Mouse (Mus musculus): Measurements from ENCODE around the gene Traf6.
"Not testable (repeated sequence)": the region's sequence is repeated elsewhere in the genome, so short reads cannot be mapped to it uniquely, and the experiment has no call there.

Traf6 gene

DNA sequence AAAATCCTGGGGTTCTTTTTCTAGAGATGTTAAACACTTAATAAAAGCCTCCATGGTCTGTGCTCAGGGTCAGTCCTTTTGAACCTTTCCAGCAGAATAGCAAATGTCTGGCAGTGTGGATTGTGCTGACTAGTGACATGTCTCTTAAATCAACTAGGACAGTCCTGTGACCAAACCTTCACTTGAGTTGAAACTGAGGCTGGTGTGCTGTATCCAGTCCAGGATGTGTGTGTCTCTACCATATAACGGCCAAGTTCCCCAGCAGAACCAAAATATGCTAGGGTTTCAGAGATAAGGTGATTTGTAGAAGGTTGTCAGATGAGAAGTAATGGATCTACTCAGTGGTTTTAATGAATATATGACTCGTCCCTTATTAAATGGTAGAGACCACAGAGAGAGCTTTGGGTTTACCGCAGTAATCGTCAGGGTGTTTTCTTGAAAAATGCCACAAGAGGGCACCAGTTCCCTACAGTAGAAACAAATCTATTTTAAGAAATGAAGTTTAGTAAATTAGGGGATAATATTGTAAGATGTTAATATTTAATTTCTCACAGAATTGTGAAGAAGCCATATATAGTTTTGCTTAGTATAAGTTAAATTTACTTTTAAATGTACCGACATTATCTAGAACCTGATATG lies 15.5 kb downstream of the Traf6 start:
- no peak for DNase-seq (ENCODE audit: low read depth in 1 of 2, low spot score in 2 of 2)

DNA sequence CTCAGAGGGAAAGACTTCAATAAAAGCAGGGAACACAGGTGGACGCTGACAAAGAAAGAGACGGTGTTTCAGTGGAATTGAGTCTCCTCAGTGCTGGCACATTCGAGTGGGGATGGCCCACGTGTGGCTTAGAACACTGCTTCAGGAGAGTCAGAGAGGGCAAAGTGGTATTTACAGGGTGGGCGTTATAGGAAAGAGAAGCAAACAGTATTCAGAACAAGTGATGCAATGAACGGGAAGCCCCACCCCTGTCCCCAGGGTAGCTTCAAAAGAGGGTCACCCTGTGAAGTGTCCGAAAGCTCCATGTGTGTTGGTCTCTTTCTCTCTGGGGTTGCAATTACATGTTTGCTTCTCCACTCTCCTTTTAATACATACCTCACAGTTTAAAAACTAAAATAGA lies 17.4 kb downstream of the Traf6 start:
- no peak for DNase-seq (ENCODE audit: low read depth in 1 of 2, low spot score in 2 of 2)

DNA sequence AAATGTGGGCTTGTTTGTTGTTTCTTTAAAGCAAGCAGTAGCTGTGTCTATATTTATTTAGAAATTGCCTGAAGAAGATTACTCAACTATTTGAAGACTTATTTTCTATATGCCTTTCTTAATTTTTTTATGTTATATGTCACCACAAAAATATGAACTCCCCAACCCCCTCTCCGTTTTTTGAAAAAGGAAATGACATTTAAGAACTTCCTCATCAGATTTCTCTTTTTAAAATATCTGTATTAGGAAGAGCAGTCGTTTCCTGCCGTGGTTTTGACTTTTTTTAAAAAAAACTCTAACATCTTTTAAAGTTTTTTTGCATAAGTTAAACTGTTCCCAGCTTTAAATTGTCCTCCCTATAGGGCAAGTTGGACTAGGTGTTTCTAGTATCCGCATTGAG lies 21.1 kb downstream of the Traf6 start:
- no peak for DNase-seq (ENCODE audit: low read depth in 1 of 2, low spot score in 2 of 2)

GRCm38 (mm10) chr2:101705941-101706485 lies 27.8 kb downstream of the Traf6 start:
- no peak for DNase-seq (ENCODE audit: low read depth in 1 of 2, low spot score in 2 of 2)

DNA sequence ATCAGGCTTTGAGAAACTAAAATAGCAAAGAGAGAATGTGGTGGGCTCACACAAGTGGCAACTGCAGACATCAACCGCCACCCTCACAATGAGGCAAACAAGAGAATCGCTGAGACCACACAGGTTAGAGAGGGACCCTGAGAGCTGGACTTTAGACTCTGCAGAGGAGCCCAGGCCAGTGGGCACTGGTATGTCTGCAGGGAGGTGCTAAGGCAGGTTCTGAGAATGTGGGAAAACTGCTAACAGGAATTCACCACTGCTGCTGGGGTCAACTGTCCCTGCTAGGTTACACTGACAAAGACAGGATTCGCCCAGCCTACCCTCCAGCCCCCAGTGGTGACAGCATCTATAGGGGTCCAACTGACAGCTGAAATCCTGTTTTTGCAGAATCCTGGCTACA lies 33.4 kb downstream of the Traf6 start:
- no peak for DNase-seq (ENCODE audit: low read depth in 1 of 2, low spot score in 2 of 2)

DNA sequence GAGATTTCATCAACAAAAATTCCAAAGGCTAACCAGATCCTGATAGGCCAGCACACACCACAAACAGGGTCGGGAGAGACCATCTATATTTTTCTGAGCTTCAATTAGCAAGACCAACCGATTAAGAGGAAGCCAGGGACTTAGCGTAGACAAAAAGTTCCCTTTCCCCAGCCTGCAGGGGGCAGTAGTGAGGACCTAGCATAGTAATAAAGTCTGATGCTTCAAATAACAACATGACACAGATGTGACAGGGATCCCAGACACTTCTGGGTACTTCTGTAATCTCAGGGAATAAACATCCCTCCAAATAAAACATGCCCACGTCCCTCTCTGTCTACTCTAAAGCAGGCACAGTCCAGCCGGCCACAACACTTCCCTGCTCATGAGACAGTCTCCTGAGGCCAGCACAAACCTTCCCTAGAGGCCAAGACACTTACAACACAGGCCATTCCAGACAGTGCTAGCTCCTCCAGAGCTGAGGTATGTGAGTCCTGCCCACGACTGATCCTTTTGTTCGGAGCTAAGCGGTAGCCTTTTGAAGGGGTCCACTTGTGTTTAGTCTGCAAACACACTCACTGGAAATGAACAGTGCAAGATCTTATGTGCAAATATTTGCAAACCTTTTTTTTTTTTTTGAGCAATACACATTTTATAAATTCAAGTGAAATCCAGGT lies 37.6 kb downstream of the Traf6 start:
- peak; percentile 21 to 52 for DNase-seq (ENCODE audit: low read depth in 1 of 2, low spot score in 2 of 2)

DNA sequence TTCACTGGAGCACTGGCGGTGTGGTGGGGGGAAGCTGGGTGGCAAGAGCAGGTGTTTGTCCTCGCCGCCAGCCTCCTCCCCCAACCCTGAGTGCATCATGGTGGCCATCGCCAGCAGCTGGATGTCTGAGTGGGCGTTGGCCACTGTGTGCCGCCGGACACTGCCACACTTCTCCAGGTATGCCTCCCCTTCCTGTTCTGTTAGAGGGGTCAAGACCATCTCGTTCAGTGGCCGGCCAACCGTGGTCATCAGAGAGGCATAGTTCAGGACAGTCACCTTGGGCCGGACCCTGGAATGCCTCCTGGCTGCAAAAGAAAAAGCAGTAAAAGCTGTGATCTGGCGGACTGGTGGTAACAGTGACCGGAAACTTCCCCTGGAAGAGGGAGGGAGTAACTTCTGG lies 38.9 kb downstream of the Traf6 start:
- DNase-seq (ENCODE audit: low read depth in 1 of 2, low spot score in 2 of 2) = no peak

GRCm38 (mm10) chr2:101721835-101722234 lies 43.6 kb downstream of the Traf6 start:
- no peak for DNase-seq (ENCODE audit: low read depth in 1 of 2, low spot score in 2 of 2)

DNA sequence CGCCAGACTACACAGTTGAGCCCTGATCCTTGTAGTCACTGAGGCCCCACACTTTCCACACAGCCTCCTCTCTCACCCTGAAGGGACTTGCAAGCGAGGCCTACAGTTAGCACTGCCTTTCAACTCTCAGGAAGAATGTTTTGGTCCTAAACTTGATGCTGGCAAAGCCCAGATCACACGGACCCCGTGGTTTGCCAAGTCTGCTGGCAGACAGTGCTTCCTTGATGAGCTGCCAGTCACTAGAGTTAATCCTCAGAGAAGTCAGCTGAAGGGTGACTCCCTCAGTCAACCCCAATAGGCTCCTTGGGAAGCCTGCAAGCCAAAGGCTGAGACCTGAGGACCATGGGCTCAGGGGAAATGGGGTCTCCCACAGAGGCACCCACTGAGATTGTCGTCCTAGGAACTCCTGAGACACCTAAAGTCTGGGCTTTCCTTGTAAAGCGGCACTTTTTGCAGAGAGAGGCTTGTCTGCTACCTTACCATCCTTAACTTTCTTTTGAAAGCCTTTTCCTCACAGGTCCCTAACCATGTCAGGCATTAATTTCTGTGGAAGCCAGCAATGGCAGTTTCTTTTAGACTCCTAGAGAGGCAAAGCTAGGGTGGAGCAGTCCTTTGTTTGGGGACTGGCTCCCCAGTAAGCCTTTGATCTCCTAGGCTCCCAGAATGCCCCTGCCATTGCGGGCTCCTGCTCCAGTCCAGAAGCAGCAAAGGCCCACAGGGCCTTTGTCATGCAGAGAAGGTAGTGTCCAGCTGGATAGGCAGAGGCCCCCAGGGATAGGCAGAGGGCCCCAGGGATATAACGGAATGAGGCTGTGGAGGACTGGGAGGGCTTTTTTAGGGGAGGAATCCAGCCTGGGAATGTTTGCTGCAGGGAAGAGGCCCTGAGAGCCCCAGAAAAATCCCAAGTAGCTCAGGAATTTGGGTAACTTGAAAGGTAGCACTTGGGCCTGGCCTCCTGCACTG lies 44.4 kb downstream of the Traf6 start:
- no peak for DNase-seq (ENCODE audit: low read depth in 1 of 2, low spot score in 2 of 2)

GRCm38 (mm10) chr2:101723333-101723881 lies 45.2 kb downstream of the Traf6 start:
- no peak for DNase-seq (ENCODE audit: low read depth in 1 of 2, low spot score in 2 of 2)

GRCm38 (mm10) chr2:101727787-101728186 lies 49.6 kb downstream of the Traf6 start:
- DNase-seq (ENCODE audit: low read depth in 1 of 2, low spot score in 2 of 2) = no peak

DNA sequence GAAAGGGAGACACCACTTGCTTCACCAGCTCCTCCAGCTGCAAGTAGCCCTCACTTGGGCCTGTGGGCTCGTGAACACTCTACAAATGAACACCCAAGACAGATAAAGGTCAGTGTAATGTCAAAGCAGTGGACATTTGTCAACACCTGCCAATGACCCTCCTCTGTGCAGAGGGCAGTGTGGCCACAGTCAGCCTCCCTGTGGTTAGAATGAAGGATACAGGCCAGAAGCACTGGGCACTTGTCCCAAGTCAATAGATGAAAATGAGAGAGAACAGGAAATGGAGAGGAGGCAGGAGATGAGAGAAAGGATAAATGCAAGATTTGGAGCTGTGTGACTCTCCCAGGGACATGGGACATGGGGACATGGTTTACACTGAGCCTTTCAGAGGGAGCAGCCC lies 51.2 kb downstream of the Traf6 start:
- no peak for DNase-seq (ENCODE audit: low read depth in 1 of 2, low spot score in 2 of 2)

DNA sequence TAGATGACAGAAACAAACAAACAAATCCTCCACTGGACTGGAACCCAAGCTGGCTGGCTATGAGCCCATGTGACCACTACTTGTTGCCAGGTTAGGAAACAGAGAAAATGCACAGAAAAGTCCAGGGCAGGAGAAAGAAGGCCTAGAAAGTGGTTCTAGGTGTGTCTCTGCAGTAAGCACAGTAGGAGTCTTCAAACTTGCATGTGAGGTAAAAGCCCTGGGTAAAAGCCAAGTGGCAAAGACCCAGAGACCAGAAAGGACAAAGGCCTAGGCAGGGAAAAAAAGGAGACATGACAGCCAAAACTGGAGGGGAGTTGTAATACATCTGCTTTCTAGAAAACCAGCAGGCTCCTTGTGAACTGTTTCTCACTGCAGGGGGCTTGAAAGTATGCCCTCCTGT lies 52.7 kb downstream of the Traf6 start:
- no peak for DNase-seq (ENCODE audit: low read depth in 1 of 2, low spot score in 2 of 2)

DNA sequence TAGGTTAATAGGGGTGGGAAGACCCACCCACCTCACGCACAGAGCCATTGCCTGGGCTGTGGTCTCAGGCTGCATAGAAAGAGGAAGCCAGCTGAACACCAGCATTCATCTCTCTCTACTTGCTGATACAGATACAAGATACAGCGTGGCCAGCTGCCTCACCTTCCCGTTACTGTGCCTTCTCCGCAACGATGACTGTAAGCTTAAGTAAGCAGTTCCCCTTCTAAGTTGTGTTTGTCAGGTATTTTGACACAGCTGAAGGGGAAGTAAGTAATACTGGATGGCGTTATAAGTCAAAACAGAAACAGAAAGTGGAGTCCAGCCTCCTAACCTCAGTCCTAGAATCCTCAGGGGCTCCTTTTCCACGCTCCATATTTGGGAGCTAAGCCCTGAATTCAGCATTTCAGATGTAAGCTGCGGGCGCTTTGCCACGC lies 54.6 kb downstream of the Traf6 start:
- DNase-seq (ENCODE audit: low read depth in 1 of 2, low spot score in 2 of 2) = peak; percentile 40 to 42

GRCm38 (mm10) chr2:101733564-101733963 lies 55.3 kb downstream of the Traf6 start:
- DNase-seq (ENCODE audit: low read depth in 1 of 2, low spot score in 2 of 2) = no peak

- DNase-seq (ENCODE audit: low read depth in 1 of 2, low spot score in 2 of 2) = no peak
Observed at GRCm38 (mm10) chr2:101739914-101740313, 61.7 kb downstream of the Traf6 start.

DNA sequence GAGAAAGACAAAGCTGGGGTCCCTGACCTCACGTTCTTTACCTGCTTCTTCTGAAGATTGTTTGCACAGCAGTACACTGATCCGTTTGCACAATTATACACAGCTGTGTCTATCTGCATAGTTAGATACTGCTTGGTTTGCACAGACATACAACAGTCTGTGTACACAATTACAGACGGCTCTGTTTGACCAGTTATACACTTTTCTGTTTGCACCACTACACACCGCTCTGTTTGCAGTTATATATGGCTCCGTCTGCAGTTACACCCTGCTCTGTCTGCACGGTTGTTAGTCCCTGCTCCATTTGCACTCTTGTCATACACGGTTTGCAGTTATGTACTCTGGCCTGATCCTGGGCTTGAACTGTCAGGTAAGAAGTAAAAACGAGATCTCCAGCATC lies 63.4 kb downstream of the Traf6 start:
- DNase-seq (ENCODE audit: low read depth in 1 of 2, low spot score in 2 of 2) = no peak

DNA sequence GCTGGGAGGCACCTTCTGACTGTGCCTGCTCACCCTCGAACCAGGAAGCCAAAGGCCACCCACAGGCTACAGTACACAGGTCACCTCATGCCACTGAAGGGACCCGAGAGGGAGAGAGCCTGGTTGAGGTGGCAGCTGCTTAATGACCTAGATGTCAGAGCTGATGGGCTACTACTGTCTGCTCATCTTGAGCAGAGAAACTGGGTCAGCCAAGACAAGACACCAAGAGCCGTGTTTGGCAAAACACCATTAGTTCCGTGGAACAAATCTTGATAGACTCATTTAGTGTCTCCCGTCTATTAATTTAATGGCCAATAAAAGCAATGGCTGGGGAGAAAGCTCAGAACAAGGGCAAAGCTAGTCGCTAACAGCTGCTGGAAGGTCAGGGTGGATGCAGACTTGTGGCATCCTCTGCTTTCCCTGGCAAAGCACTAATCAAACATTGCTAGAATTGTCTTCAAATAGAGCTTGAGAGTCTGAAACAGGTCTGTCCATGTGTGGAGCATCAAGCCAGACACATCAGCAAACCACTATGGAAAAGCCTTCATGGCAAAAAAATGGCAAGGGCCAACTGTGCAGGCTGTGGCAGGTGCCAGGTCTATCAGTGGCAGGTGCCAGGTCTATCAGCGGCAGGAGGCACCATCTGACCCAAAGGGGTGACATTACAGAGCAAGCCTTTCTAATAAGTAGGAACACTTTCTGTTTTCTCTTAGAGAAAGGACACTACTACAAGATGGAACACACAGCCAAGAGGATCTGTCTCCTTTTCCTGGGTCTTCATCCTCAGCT lies 64.0 kb downstream of the Traf6 start:
- no peak for DNase-seq (ENCODE audit: low read depth in 1 of 2, low spot score in 2 of 2)

DNA sequence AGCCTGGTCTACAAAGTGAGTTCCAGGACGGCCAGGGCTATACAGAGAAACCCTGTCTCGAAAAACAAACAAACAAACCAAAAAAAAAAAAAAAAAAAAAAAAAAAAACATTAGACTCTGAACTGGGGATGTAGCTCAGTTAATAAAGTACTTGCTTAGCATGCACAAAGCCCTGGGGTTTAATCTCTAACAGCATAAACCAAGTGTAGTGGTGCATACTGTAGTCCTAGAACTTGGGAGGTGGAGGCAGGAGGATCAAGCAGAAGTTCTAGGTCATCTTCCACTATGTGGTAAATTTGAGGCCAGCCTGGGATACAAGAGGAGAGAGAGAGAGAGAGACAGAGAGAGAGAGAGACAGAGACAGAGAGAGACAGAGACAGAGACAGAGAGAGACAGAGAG lies 67.4 kb downstream of the Traf6 start:
- not testable (repeated sequence) for DNase-seq (ENCODE audit: low read depth in 1 of 2, low spot score in 2 of 2)

DNA sequence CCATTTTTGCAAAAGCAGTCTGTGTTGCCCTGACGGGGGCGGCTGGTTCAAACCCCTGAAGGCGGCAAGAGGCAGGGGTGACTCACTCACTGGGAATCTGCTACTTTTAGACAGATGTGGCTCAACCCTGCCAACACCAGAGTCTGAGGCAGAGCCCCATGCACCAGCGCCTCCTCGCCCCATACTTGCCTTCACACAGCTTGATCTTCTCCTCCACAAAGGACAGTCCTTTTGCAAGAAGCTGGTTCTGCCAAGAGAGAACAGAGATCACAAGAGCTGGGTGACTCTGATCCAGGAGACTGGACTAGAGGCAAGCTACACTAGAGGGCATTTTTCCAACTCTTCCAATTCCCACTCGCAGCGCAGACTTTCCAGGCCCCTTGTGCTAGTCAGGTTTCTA lies 68.3 kb downstream of the Traf6 start:
- no peak for DNase-seq (ENCODE audit: low read depth in 1 of 2, low spot score in 2 of 2)

Data from monocyte, adult 2 months (primary cell).